Mouse (Mus musculus) ZHBTc4 (cell line): Measurements from ENCODE around the gene Ccl22.

Experiments used
- DNase-seq: peaks from one replicate; pipeline ENCODE4 v3.0.0-alpha.2; 2011; ENCODE audit warnings: low read depth, low spot score

The Ccl22 gene

GRCm38 (mm10) chr8:94778895-94779533 lies 33.6 kb downstream of the Ccl22 start:
- DNase-seq: no peak

GRCm38 (mm10) chr8:94779534-94780294 lies 34.3 kb downstream of the Ccl22 start:
- no peak for DNase-seq

- no peak for DNase-seq
Observed at GRCm38 (mm10) chr8:94780491-94781154, 35.2 kb downstream of the Ccl22 start.

- peak; percentile 15 for DNase-seq
Observed at GRCm38 (mm10) chr8:94781155-94781837, 35.9 kb downstream of the Ccl22 start.

GRCm38 (mm10) chr8:94781838-94782235 lies 36.4 kb downstream of the Ccl22 start:
- DNase-seq: peak; percentile 85

- no peak for DNase-seq
Observed at GRCm38 (mm10) chr8:94783890-94784289, 38.5 kb downstream of the Ccl22 start.

- DNase-seq: peak; percentile 69
Observed at GRCm38 (mm10) chr8:94785247-94785985, 40.0 kb downstream of the Ccl22 start.

GRCm38 (mm10) chr8:94785995-94786595 lies 40.7 kb downstream of the Ccl22 start:
- DNase-seq: no peak

- peak; percentile 91 for DNase-seq
Observed at GRCm38 (mm10) chr8:94787524-94788501, 42.4 kb downstream of the Ccl22 start.

GRCm38 (mm10) chr8:94789256-94789955 lies 44.0 kb downstream of the Ccl22 start:
- no peak for DNase-seq

GRCm38 (mm10) chr8:94794368-94794767 lies 49.0 kb downstream of the Ccl22 start:
- DNase-seq: no peak

GRCm38 (mm10) chr8:94794782-94795181 lies 49.4 kb downstream of the Ccl22 start:
- DNase-seq: no peak

GRCm38 (mm10) chr8:94800278-94800968 lies 55.0 kb downstream of the Ccl22 start:
- DNase-seq: peak; percentile 83
